ENCODE assay signal across 22 mouse cellular contexts in genomic region chr19:36733191-36733943, GRCm38 (mm10). TPM values are rescaled to one million over a fixed set of nuclear protein-coding genes. Genes with fewer than 3 reads are reported as not detected.
DNase-seq lines count a peak whose midpoint lies in the region; ATAC-seq and TF ChIP-seq lines count a peak whose summit lies in the region.
"Had no signal": no experiment of that assay in that cellular context is flagged by ENCODE, and none has a peak within 500 bp of the region (broad histone marks: within the 10 kb centered on the region; RNA-seq: fewer than 3 reads in every experiment).

No protein-coding gene starts in this region.

- H3K9ac ChIP-seq in heart, adult 2 months (ENCODE audit: low read depth, low read length), result peak overlapping the region; percentile 10
- H3K9ac ChIP-seq in hindbrain, embryonic 16.5 days (ENCODE audit: low read depth, low read length), result no peak overlapping the region
- no peak overlapping the region for H3K9ac ChIP-seq in hindbrain, embryonic 12.5 days
- H3K9ac ChIP-seq in lung, embryonic 15.5 days, result no peak overlapping the region
- peak overlapping the region; percentile 52 for H3K9ac ChIP-seq in heart, embryonic 15.5 days
- H3K9ac ChIP-seq: liver, embryonic 13.5 days; neural tube, embryonic 12.5 days had no signal

- no peak for ATAC-seq in hindbrain, embryonic 16.5 days
- ATAC-seq in hindbrain, embryonic 12.5 days (ENCODE audit: low FRiP score), result no peak
- ATAC-seq in lung, embryonic 15.5 days (ENCODE audit: borderline replicate concordance, extremely low read depth, low FRiP score, low TSS enrichment), result no peak
- no peak for ATAC-seq in heart, embryonic 15.5 days (replicated peaks; ENCODE audit: insufficient number of reproducible peaks, insufficient read depth, low FRiP score, low read depth)

- H3K4me3 ChIP-seq in heart, adult 2 months, result peak overlapping the region; percentile 74
- no peak overlapping the region for H3K4me3 ChIP-seq in hindbrain, embryonic 16.5 days (ENCODE audit: low read length)
- no peak overlapping the region for H3K4me3 ChIP-seq in hindbrain, embryonic 12.5 days
- peak overlapping the region; percentile 50 for H3K4me3 ChIP-seq in lung, embryonic 15.5 days
- peak overlapping the region; percentile 69 for H3K4me3 ChIP-seq in heart, embryonic 15.5 days
- H3K4me3 ChIP-seq: forebrain, embryonic 10.5 days; limb, embryonic 10.5 days; liver, embryonic 13.5 days; neural tube, embryonic 12.5 days had no signal

- DNase-seq in heart, adult 2 months, result no peak
- DNase-seq in heart, adult 9 months (ENCODE audit: low spot score in 2 of 2), result no peak
- no peak for DNase-seq in lung, postnatal 36 days
- DNase-seq in right cerebral cortex, postnatal 14 days, result no peak
- DNase-seq: adrenal gland, postnatal 36 days; cerebellum, adult 2 months; cerebellum, postnatal 36 days; kidney, adult 8-10 months; kidney, postnatal 14 days; liver, embryonic 13.5 days; right cerebral cortex, adult 18-20 months; thymus, postnatal 14 days had no signal

- intact Hi-C loops in heart, adult 2 months (cut with DNase I), result no loop called here

- no peak for TF ChIP-seq CTCF in heart, adult 2 months (IDR thresholded peaks at IDR 0.05)

- H3K4me1 ChIP-seq in heart, adult 2 months (ENCODE audit: control insufficient read depth, insufficient read depth, low read length), result peaks cover 5% of the 10 kb centered on the region
- peaks cover 3% of the 10 kb centered on the region for H3K4me1 ChIP-seq in hindbrain, embryonic 16.5 days (ENCODE audit: control insufficient read depth, insufficient read depth, low read depth, low read length)
- H3K4me1 ChIP-seq in hindbrain, embryonic 12.5 days, result peaks cover 4% of the 10 kb centered on the region; the same call in 1 of the 2 replicates
- peaks cover 49% of the 10 kb centered on the region for H3K4me1 ChIP-seq in lung, embryonic 15.5 days
- peaks cover 31% of the 10 kb centered on the region for H3K4me1 ChIP-seq in heart, embryonic 15.5 days (replicated peaks)
- H3K4me1 ChIP-seq: liver, embryonic 13.5 days; neural tube, embryonic 12.5 days had no signal

- H3K27ac ChIP-seq in heart, adult 2 months, result peak overlapping the region; percentile 68
- H3K27ac ChIP-seq in hindbrain, embryonic 16.5 days (ENCODE audit: low read depth, low read length), result no peak overlapping the region
- H3K27ac ChIP-seq in hindbrain, embryonic 12.5 days, result no peak overlapping the region
- H3K27ac ChIP-seq in lung, embryonic 15.5 days, result peak overlapping the region; percentile 85
- H3K27ac ChIP-seq in heart, embryonic 15.5 days, result peak overlapping the region; percentile 98
- H3K27ac ChIP-seq: forebrain, embryonic 10.5 days; limb, embryonic 10.5 days; liver, embryonic 13.5 days; macrophage; neural tube, embryonic 12.5 days had no signal

- TF ChIP-seq POLR2A in heart, adult 2 months (IDR thresholded peaks at IDR 0.05; ENCODE audit: insufficient read depth, low read depth, low read length), result no peak

- peak overlapping the region; percentile 33; the same call in 1 of the 2 replicates for H3K4me2 ChIP-seq in hindbrain, embryonic 16.5 days (ENCODE audit: low read length)
- H3K4me2 ChIP-seq in hindbrain, embryonic 12.5 days (replicated peaks), result no peak overlapping the region
- peak overlapping the region; percentile 56 for H3K4me2 ChIP-seq in lung, embryonic 15.5 days
- H3K4me2 ChIP-seq in heart, embryonic 15.5 days, result peak overlapping the region; percentile 57
- H3K4me2 ChIP-seq: liver, embryonic 13.5 days; midbrain, embryonic 11.5 days; neural tube, embryonic 12.5 days had no signal

- TF ChIP-seq EP300 in heart, adult 2 months (IDR thresholded peaks at IDR 0.05; ENCODE audit: insufficient read depth, low read depth, low read length), result no peak

- peaks cover 20% of the 10 kb centered on the region for H3K36me3 ChIP-seq in heart, adult 2 months (ENCODE audit: control insufficient read depth, insufficient read depth, low read length)
- H3K36me3 ChIP-seq in hindbrain, embryonic 16.5 days (ENCODE audit: control insufficient read depth, insufficient read depth, low read length), result no peaks in the 10 kb centered on the region
- H3K36me3 ChIP-seq in hindbrain, embryonic 12.5 days, result peaks cover 6% of the 10 kb centered on the region; the same call in 1 of the 2 replicates
- H3K36me3 ChIP-seq in lung, embryonic 15.5 days, result peaks cover 32% of the 10 kb centered on the region
- peaks cover 16% of the 10 kb centered on the region for H3K36me3 ChIP-seq in heart, embryonic 15.5 days
- H3K36me3 ChIP-seq: forebrain, embryonic 10.5 days; limb, embryonic 10.5 days; liver, embryonic 13.5 days; neural tube, embryonic 12.5 days had no signal

- H3K9me3 ChIP-seq in hindbrain, embryonic 16.5 days (ENCODE audit: control insufficient read depth, low read length), result no peaks in the 10 kb centered on the region
- H3K9me3 ChIP-seq in hindbrain, embryonic 12.5 days (replicated peaks), result no peaks in the 10 kb centered on the region
- no peaks in the 10 kb centered on the region for H3K9me3 ChIP-seq in lung, embryonic 15.5 days
- H3K9me3 ChIP-seq in heart, embryonic 15.5 days (replicated peaks), result no peaks in the 10 kb centered on the region
- H3K9me3 ChIP-seq: limb, embryonic 10.5 days; liver, embryonic 13.5 days; neural tube, embryonic 12.5 days had no signal

- 75% methylated on average over 16 of the region's 16 CpGs for WGBS in heart, adult 2 months
- 97% methylated on average over 16 of the region's 16 CpGs for WGBS in hindbrain, embryonic 16.5 days
- WGBS in hindbrain, embryonic 12.5 days, result 94% methylated on average over 16 of the region's 16 CpGs
- WGBS in lung, embryonic 15.5 days, result 89% methylated on average over 16 of the region's 16 CpGs
- WGBS in heart, embryonic 15.5 days, result 77% methylated on average over 16 of the region's 16 CpGs

- H3K27me3 ChIP-seq in heart, adult 2 months (ENCODE audit: control insufficient read depth, insufficient read depth, low read length), result no peaks in the 10 kb centered on the region
- no peaks in the 10 kb centered on the region for H3K27me3 ChIP-seq in hindbrain, embryonic 16.5 days (replicated peaks; ENCODE audit: control insufficient read depth, insufficient read depth, low read length)
- no peaks in the 10 kb centered on the region for H3K27me3 ChIP-seq in hindbrain, embryonic 12.5 days
- H3K27me3 ChIP-seq in lung, embryonic 15.5 days, result no peaks in the 10 kb centered on the region
- no peaks in the 10 kb centered on the region for H3K27me3 ChIP-seq in heart, embryonic 15.5 days
- H3K27me3 ChIP-seq: neural tube, embryonic 12.5 days had no signal

- H3K79me2 ChIP-seq in heart, adult 2 months (replicated peaks; ENCODE audit: control insufficient read depth, insufficient read depth, low read length), result no peaks in the 10 kb centered on the region; the same call in 1 of the 2 replicates

RNA-seq across cellular contexts. Expression of gene Ppp1r3c, which starts 3.1 kb away (rescaled TPM):
- total RNA-seq in heart, adult 2 months (2021), result 100 to 1,000 TPM in 1 of 2 experiments, 10 to 100 TPM in 1; 90.4 to 152 TPM
- 49.7 and 99.7 TPM in 2 replicates for polyA plus RNA-seq in heart, adult 2 months (2012; rRNA removed)
- 27.2 and 30.6 TPM in 2 replicates for polyA plus RNA-seq in hindbrain, embryonic 16.5 days (2015; fragmentation: Nextera tagmentation; extraction: Ambion mirVana)
- polyA plus RNA-seq in hindbrain, embryonic 12.5 days (2016; fragmentation: Nextera tagmentation; extraction: Ambion mirVana), result 8.1 and 8.3 TPM in 2 replicates
- polyA plus RNA-seq in lung, embryonic 15.5 days (2015; fragmentation: Nextera tagmentation; extraction: Ambion mirVana), result 83.4 and 84.3 TPM in 2 replicates
- 82.2 and 93.0 TPM in 2 replicates for polyA plus RNA-seq in heart, embryonic 15.5 days (2015; fragmentation: Nextera tagmentation; extraction: Ambion mirVana)
- total RNA-seq: monocyte, adult 5-6 weeks had no signal

Comparison
In these comparisons a context has a peak if more than half of its experiments do, and no peak if none do; other contexts are left out.
1. H3K27ac ChIP-seq: peak in heart, adult 2 months (single experiment), lung, embryonic 15.5 days (single experiment) and heart, embryonic 15.5 days (single experiment); none in hindbrain, embryonic 16.5 days (single experiment) and hindbrain, embryonic 12.5 days (single experiment).
2. H3K4me3 ChIP-seq: peak in heart, adult 2 months (single experiment), lung, embryonic 15.5 days (single experiment) and heart, embryonic 15.5 days (single experiment); none in hindbrain, embryonic 16.5 days (single experiment) and hindbrain, embryonic 12.5 days (single experiment).
3. H3K9ac ChIP-seq: peak in heart, adult 2 months (single experiment) and heart, embryonic 15.5 days (single experiment); none in hindbrain, embryonic 16.5 days (single experiment), hindbrain, embryonic 12.5 days (single experiment) and lung, embryonic 15.5 days (single experiment).